Mouse (Mus musculus) retina, embryonic 14.5 days (tissue): ENCODE data around the gene Mavs.
"Not testable (repeated sequence)": the region's sequence is repeated elsewhere in the genome, so short reads cannot be mapped to it uniquely, and the experiment has no call there.

Source experiments
- DNase-seq: peaks from one replicate; pipeline ENCODE4 v3.0.0-alpha.2; 2015; ENCODE audit warnings: low spot score

Mavs gene

GRCm38 (mm10) chr2:131211026-131211615, 22.7 kb upstream of the Mavs start:
- no peak for DNase-seq

- no peak for DNase-seq
These were observed 20.1 kb upstream of the Mavs start for GRCm38 (mm10) chr2:131213773-131214172.

- no peak for DNase-seq
These were observed 17.7 kb upstream of the Mavs start for GRCm38 (mm10) chr2:131215941-131216858.

- no peak for DNase-seq
These were observed 13.8 kb upstream of the Mavs start for GRCm38 (mm10) chr2:131220030-131220429.

- DNase-seq = no peak
These were observed 11.9 kb upstream of the Mavs start for GRCm38 (mm10) chr2:131221853-131222515.

- no peak for DNase-seq
These were observed 11.3 kb upstream of the Mavs start for GRCm38 (mm10) chr2:131222562-131222961.

GRCm38 (mm10) chr2:131223569-131223968, 10.3 kb upstream of the Mavs start:
- no peak for DNase-seq

GRCm38 (mm10) chr2:131225178-131225577, 8.7 kb upstream of the Mavs start:
- DNase-seq = no peak

DNA sequence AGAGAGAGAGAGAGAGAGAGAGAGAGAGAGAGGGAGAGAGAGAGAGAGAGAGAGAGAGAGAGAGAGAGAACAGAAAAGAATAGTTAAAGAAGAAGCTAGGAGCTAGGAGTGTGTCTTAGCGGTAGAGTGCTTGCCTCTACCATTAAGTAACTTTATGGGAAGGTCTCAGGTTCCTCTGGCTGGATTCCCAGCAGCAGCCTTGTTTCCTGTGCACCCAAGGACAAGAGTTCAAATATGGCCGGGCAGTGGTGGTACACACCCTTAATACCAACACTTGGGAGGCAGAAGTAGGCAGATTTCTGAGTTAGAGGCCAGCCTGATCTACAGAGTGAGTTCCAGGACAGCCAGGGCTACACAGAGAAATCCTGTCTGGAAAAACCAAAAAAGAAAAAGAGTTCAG, 7.2 kb upstream of the Mavs start:
- not testable (repeated sequence) for DNase-seq

GRCm38 (mm10) chr2:131227243-131227642, 6.6 kb upstream of the Mavs start:
- DNase-seq = no peak

DNA sequence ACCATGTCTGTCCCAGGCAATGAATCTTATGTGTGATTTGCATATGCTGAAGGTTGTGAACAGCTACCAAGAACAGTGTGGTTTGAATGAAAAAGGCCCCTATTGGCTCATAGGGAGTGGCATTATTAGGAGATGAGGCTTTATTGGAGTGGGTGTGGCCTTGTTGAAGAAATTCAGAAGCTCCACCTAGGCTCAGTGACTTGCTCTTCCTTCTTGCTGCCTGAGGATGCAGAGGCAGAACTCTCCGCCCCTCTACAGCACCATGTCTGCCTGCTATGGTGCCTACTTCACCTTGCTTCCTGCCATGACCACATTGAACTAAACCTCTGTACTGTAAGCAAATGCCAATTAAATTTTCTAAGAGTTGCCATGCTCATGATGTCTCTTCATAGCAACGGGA, 1.3 kb upstream of the Mavs start:
- no peak for DNase-seq

DNA sequence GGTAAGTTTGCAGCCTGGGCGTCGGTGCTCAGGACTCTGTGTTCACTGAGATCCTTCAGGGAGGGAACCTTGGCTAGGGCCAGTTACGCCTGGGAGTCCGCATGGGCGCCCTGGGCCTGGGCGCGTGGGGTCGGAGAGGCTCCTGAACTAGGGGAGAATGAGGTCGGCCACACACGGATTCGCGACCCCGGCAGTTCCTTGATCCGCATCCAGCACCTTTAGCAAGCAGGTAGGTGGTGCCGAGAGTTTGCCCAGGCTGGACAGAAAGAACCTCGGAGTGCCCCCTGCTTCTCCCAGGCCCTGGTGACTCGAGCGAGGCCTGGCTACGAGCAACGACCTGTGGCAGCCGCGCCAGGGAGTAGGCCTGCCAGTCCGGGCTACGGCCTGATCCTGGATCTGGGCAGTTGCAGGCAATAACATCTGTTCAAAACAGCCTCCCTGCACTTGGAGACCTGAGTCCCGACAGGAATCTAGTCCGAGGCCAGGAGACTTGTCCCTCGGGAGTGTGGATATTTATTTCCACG, 326 bp downstream of the Mavs start:
- no peak for DNase-seq

DNA sequence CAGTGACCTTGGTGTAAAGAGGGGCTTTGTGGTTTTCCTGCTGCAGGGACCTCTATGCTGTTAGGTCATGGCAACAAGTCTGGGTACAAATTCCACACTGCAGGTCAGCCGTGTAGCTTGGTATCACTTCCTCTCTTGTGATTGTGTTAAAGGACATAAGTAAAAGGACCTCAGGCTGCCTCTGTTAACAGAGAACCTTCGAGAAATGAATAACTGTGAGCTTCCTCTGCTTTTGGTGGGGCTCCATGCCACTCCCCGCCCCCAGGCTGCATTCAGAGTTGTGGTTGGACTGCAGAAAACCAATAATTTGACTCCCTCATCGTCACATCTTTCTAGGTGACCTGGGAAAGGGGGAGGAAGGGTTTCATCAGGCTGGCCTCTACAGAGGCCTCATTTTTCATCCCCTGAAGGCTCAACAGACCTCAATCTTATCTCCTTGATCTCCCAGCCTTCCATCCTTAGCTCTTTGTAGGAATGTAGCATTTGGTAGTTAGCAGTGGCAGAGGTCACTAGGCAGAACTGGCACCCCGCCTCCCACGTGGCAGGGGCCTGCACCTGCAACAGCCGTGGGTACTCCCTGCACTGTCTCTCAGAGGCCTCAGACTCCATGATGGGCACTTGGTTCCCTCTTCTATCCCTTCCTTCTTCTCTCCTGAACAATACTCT, 1.2 kb downstream of the Mavs start:
- no peak for DNase-seq

GRCm38 (mm10) chr2:131242180-131242579, 8.3 kb downstream of the Mavs start:
- DNase-seq = no peak

- no peak for DNase-seq
These were observed 9.1 kb downstream of the Mavs start for GRCm38 (mm10) chr2:131242929-131243328.

DNA sequence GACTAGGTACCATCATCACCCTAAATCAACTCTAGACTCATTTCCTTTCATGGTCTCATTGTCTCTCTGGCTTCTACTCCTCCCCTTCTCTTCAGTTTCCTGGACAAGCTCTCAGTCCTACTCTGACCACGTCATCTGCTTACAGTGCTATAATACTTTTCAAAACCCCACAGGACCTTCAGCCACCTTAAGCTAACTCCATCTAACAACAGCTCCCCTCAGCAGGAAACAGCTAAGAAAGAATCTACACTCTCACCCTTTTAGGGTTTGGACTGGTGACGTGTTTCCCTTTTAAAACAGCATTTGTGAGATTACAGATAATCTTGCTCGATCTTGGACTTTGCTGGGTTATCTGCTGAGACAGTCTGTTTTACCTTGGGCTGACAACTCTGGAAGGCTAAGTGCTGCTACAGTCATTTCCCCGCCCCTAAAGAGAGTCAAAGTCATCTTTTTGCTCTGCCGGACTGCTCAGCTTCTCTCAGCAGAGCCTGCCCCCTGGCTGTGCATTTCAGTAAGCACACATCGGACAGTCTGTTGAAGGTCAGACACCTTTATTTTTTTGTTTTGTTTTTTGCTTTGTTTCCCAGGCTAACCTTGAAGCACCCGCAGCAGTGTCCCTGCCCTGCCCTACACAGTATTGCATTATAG, 19.9 kb downstream of the Mavs start:
- peak; percentile 78 for DNase-seq

DNA sequence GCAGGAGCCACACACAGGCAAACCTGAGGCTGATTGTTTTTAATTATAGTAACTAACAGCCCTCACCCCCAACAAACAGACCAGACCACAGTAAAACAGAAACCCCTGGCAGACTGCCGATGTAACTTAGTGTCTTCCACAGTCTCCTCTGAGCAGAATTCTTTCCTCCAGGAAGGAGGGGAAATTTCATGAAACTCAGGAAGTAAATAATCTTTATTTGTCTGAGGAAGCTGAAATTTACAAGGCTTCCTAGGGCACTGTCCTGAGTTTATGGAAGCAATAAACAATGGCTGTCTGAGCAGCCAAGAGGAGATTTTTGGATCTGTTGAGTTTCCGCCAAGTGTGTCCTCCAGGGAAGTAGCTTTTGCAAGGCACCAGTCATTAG, 20.5 kb downstream of the Mavs start:
- no peak for DNase-seq

GRCm38 (mm10) chr2:131255738-131256137, 21.9 kb downstream of the Mavs start:
- no peak for DNase-seq

GRCm38 (mm10) chr2:131258693-131259092, 24.8 kb downstream of the Mavs start:
- no peak for DNase-seq

DNA sequence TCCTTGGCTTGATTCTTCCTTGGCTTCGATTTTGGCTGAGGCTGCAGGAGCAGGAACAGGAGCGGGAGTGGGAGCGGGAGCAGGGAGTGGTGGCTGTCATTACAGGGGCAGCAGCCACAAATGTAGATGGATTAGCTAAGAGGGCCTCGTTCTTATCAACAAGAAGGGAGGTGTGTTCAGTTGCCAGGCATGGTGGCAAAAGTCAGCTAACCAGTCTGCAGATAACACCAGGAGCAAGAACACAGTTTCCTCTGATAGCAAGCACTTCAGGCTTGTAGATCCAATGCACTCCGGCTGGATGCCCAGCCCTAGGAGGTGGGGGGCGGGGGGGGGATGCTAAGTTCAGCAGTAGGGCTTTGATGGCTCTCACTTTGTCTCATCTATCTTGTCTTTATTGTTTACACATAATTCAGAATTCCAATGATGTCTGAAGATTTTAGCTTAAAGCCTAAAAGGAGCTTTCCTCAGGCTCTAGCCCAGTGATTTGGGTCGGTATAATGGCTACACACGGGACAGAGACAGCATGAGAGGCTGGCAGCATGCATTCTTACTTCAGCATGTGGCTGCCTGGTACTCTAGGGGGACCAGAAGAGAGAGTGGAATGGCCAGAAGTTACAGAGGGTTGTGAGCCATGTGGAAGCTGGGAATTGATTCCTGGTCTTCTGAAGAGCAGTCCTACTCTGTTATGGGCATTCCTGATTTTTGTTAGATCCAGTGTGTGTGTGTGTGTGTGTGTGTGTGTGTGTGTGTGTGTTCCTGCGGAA, 26.9 kb downstream of the Mavs start:
- no peak for DNase-seq
